Mouse (Mus musculus) small intestine, adult 2 months (tissue): ENCODE data around the gene Cox6a2.

Experiments
- CTCF ChIP-seq: fragments of 200-500 bp; IDR thresholded peaks from 2 replicates; pipeline ENCODE4 v1.5.1; 2012; ENCODE audit warnings: low read depth, mild to moderate bottlenecking, control low read depth, inconsistent platforms, low read length, moderate library complexity, mixed read lengths; ENCODE audit not compliant: insufficient replicate concordance, insufficient read length; ENCODE audit errors: extremely low read depth
- POLR2A ChIP-seq: fragments of 200-500 bp; IDR thresholded peaks from 2 replicates; pipeline ENCODE4 v1.6.1; 2012; ENCODE audit warnings: low read depth, mild to moderate bottlenecking, control low read depth, inconsistent platforms, low read length, moderate library complexity

- TF ChIP-seq CTCF = no peak
- TF ChIP-seq POLR2A = no peak
Measured at GRCm38 (mm10) chr7:128255757-128256156, 49.6 kb upstream of the Cox6a2 start.
